Mouse (Mus musculus) midbrain, embryonic 10.5 days (tissue): ENCODE data around the gene Grb14. TPM values are rescaled to one million over a fixed set of nuclear protein-coding genes. Genes with fewer than 3 reads are reported as not detected.

Experiments
- DNase-seq: peaks from one replicate; pipeline ENCODE4 v3.0.0-alpha.2; 2017; ENCODE audit warnings: low spot score
- H3K27ac ChIP-seq: fragments of 300-500 bp; sonication (generic); replicated peaks from 2 replicates; pipeline ENCODE4 v1.5.1; 2016; ENCODE audit warnings: mild to moderate bottlenecking
- H3K27me3 ChIP-seq: fragments of 300-500 bp; sonication (generic); 2 replicates; pipeline ENCODE4 v1.6.1; 2016; ENCODE audit warnings: low read depth, mild to moderate bottlenecking; ENCODE audit not compliant: poor library complexity, severe bottlenecking
- H3K36me3 ChIP-seq: fragments of 300-500 bp; sonication (generic); 2 replicates; pipeline ENCODE4 v1.6.1; 2016; ENCODE audit warnings: mild to moderate bottlenecking, moderate library complexity
- H3K4me1 ChIP-seq: fragments of 300-500 bp; sonication (generic); 2 replicates; pipeline ENCODE4 v1.6.1; 2016
- H3K4me3 ChIP-seq: fragments of 300-500 bp; sonication (generic); 2 replicates; pipeline ENCODE4 v1.5.1; 2016; ENCODE audit warnings: mild to moderate bottlenecking, moderate library complexity
- H3K9me3 ChIP-seq: fragments of 300-500 bp; sonication (generic); replicated peaks from 2 replicates; pipeline ENCODE4 v1.6.1; 2016; ENCODE audit warnings: mild to moderate bottlenecking
- WGBS: fragments of 180-500 bp; shearing (Covaris S2); methylation state at CpG from one replicate; pipeline ENCODE4 v1.1.7; 2016; 5-methylcytosine and 5-hydroxymethylcytosine counted together
- polyA plus RNA-seq: library from polyadenylated mRNA; unstranded; fragments of >200 nt; fragmentation: Nextera tagmentation; extraction: Ambion mirVana; gene quantifications from 2 replicates; pipeline ENCODE4 v1.2.1, GENCODE M21; 2016

Grb14 gene
- polyA plus RNA-seq, 1 experiment from 2014 or later, result 3.9 TPM

DNA sequence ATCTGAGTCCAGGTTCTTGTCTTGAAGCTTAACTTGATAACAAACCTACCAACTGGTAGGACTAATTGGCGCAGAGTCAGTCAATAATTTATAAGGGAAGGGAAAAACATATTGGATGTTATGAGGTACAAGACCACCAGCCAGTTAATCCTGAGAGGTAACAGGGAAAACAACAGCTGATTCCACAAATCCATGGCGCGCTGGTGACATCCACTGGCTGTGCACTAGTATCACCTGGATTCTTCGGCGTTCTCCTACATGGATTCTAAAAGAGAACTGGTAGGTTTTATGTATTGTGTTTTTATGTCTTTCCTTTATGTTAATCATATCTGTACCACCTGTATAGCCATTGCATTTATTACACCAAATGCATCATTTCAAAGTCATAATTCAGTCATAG lies 119.9 kb downstream of the Grb14 start:
- Histone ChIP-seq H3K27ac (no peak overlapping the region), H3K4me1 (no peaks in the 10 kb centered on the region), H3K4me3 (no peak overlapping the region), H3K36me3 (no peaks in the 10 kb centered on the region), H3K27me3 (no peaks in the 10 kb centered on the region), H3K9me3 (no peaks in the 10 kb centered on the region)
- no peak for DNase-seq
- 86% methylated on average over 5 of the region's 5 CpGs for WGBS

DNA sequence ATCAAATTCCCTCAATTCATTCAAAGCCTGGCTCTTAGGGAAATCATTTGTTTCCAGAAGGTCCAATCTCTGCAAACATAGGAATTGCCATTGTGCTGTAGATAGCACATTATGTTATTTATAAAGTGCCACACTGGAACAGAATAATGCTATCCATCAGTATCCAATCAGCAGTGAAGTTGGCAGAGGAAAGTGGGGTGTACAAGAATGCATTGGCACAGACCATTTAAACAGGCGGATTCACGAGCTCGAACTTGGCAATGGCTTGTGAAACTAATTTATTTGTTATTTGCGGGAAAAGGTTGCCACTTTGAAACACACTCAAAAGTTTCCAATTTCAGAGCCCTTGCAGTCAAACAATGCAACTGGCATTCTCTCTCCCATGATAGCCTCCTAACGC lies 126.9 kb downstream of the Grb14 start:
- Histone ChIP-seq H3K36me3 (no peaks in the 10 kb centered on the region), H3K9me3 (no peaks in the 10 kb centered on the region), H3K4me1 (no peaks in the 10 kb centered on the region), H3K27me3 (no peaks in the 10 kb centered on the region), H3K27ac (no peak overlapping the region), H3K4me3 (no peak overlapping the region)
- 95% methylated on average over 5 of the region's 5 CpGs for whole genome bisulfite sequencing
- no peak for DNase-seq

DNA sequence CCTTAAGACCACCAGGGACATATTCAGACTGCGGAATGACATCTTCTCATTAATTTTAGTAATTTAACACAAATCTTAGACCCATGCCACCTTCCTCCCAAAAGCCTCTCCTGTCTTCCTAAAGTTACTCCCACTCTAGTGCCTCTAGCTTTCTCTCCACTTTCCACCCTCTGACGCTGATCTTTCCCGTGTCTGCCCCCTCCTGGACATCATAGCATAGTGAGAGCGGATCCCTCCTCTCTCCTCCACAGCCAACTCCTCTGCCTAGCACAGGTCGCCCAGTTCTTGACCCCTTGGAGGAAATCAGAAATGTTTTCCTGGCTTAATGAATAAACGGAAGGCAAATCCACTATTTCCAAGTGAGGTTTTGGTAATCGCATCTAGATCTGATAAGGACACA lies 131.6 kb downstream of the Grb14 start:
- 61% methylated on average over 7 of the region's 7 CpGs for WGBS
- no peak for DNase-seq

DNA sequence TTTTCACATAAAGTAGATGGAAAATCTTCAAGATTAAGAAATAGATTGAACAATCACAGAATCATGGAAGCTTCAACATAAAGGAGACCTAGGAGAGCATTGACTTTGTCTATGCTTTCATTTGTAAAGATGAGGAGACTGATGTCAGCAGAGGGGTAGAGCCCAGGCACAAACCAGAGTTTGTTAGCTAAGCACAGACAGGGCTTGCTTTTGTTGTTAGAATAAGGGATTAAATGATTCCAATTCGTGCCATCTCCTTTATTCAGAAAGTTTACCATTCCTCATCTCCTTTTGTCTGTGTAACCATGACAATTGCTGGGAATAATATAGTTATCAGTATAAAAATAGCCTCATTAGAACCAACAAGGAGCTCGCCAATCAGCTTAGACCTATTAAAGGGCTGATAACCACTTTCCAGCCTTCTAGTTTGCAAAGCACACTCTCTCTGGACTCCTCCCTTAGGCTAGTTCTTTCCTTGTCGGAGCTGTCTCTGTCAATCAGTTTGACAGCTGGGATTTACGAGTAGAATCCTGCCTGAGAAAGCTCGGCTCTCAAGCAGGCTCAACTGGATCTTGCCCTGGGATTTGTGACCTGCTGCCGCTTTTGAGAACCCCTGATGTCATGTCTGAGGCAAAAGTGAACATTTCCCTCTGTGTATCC lies 137.6 kb downstream of the Grb14 start:
- 17% methylated on average over 6 of the region's 6 CpGs for WGBS
- Histone ChIP-seq H3K36me3 (no peaks in the 10 kb centered on the region), H3K9me3 (no peaks in the 10 kb centered on the region), H3K27ac (no peak overlapping the region), H3K4me1 (peaks cover 18% of the 10 kb centered on the region), H3K4me3 (no peak overlapping the region), H3K27me3 (no peaks in the 10 kb centered on the region; the same call in 1 of the 2 replicates)
- peak; percentile 19 for DNase-seq

More for the DNA sequence above, 131.6 kb downstream of the Grb14 start:
- Histone ChIP-seq H3K9me3 (no peaks in the 10 kb centered on the region), H3K27ac (no peak overlapping the region), H3K4me3 (no peak overlapping the region), H3K4me1 (peaks cover 4% of the 10 kb centered on the region; the same call in 1 of the 2 replicates), H3K36me3 (no peaks in the 10 kb centered on the region), H3K27me3 (no peaks in the 10 kb centered on the region)

DNA sequence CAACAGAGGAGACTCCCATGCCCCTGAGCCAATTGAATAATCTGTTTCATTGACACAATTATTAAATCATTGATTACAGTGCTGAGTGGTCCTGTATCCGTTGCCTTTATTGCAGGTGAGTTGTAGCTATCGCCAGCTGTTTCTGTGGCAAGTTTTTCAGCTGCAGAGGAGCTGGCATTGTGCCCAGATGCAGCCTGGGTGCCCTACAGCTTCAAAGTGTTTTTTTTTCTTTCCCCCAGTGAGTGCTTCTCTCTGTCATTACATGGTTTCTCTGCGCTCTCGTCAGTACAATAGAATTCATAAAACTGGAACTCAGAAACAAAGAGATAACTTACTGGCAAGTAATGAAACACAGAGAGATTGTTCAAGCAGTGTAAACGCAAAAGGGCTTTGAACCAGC lies 139.1 kb downstream of the Grb14 start:
- Histone ChIP-seq H3K9me3 (no peaks in the 10 kb centered on the region), H3K27ac (no peak overlapping the region), H3K4me3 (no peak overlapping the region), H3K27me3 (no peaks in the 10 kb centered on the region; the same call in 1 of the 2 replicates), H3K36me3 (no peaks in the 10 kb centered on the region), H3K4me1 (peaks cover 18% of the 10 kb centered on the region)
- DNase-seq, result no peak
- 85% methylated on average over 5 of the region's 5 CpGs for WGBS

DNA sequence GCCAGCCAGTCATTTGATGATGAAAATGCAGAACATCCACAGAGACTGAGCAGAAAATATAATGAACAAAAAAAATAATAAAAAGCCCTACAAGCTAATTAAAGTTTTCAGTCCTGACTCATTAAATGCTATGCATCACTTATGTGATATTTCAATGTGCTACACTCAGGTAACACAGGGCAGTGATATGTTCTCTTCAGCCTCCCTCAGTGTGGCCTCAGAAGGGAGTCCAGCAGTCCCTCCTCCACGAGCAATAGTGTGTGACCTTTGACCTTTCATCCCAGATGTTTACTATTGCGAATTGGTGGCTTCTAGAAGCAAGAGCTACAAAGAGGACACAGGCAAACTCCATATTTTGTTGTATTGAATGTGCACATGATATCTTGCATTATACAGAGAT lies 146.5 kb downstream of the Grb14 start:
- WGBS, result 56% methylated on average over 2 of the region's 2 CpGs
- no peak overlapping the region for H3K4me3 ChIP-seq
- H3K9me3 ChIP-seq, result no peaks in the 10 kb centered on the region
- no peak overlapping the region for H3K27ac ChIP-seq
- no peaks in the 10 kb centered on the region for H3K4me1 ChIP-seq
- no peak for DNase-seq
- H3K36me3 ChIP-seq, result no peaks in the 10 kb centered on the region
- no peaks in the 10 kb centered on the region for H3K27me3 ChIP-seq

Other genes with a start within 250 kb of the Grb14 start
- 1.7 and 1.8 TPM in 2 replicates for gene Cobll1, start 214.4 kb upstream of the Grb14 start, polyA plus RNA-seq